Mouse (Mus musculus): ENCODE measurements at regions not wholly inside any gene's neighbourhood (a gene's known extent, or its start where the extent isn't known, plus 50 kb on each side); places are given as distances from the start of the nearest gene placed in this dataset.

DNA sequence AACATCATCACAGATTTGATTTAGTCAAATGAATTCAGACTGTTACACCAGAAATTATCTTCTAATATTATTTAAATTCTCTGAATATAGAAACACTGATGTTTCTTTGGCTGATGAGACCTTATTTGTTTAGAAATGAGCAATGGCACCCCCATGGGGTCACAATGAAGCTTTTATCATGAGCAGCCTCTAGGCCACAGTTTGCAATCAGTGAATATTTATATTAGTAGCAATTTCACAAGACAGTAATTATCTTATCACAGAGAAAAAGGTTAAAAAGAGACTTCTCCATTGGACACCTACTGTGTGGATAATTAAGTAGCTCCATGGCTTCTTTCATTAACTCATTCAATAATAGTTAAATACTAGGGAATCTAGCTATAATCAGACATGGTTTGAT is 1729.1 kb upstream of the Pcdh20 start:
- no peak for TF ChIP-seq POLR2A (IDR thresholded peaks at IDR 0.05; ENCODE audit: extremely low read depth, insufficient read depth, low read length)
- TF ChIP-seq CTCF (IDR thresholded peaks at IDR 0.05; ENCODE audit: low read depth, low read length): no peak

All from liver, adult 2 months (tissue).